Mouse (Mus musculus) cerebellum, adult 2 months (tissue): ENCODE results near the gene Gpc6.

Experiments used
- CTCF ChIP-seq: fragments of 200-500 bp; IDR thresholded peaks from 2 replicates; pipeline ENCODE4 v1.5.1; 2011; ENCODE audit warnings: low read depth, mild to moderate bottlenecking, control low read depth, low read length, moderate library complexity, borderline replicate concordance; ENCODE audit not compliant: insufficient read depth
- POLR2A ChIP-seq: fragments of 200-500 bp; IDR thresholded peaks from 2 replicates; pipeline ENCODE4 v1.6.1; 2011; ENCODE audit warnings: low read length, control low read depth, borderline replicate concordance; ENCODE audit not compliant: insufficient read depth

DNA sequence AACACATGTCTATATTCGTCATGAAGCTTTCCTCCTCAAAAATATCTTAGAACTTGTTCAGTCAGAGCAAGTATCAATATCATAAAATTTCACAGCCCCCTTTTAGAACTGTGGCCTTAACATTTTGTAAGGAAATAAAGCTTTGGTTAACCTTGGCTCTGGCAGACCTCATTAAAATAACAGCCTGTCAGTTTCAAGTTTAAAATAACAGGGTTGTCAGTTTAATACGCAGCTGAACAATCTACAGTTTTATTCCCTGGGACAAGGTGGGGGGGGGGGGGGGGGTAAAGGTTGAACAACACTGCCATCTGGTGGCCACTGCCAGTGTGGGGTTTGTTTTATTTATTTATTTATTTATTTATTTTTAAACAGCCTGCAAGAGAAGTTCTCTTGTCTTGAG, 1013.4 kb downstream of the Gpc6 start:
- TF ChIP-seq CTCF (no peak; the same call in 1 of the 2 replicates), POLR2A (no peak)
